Mouse (Mus musculus) thymus, adult 2 months (tissue): ENCODE results near the gene Fbxl14.

Experiments used
- CTCF ChIP-seq: fragments of 200-500 bp; IDR thresholded peaks from 2 replicates; pipeline ENCODE4 v1.5.1; 2012; ENCODE audit warnings: mild to moderate bottlenecking, control low read depth, low read length, moderate library complexity, borderline replicate concordance; ENCODE audit not compliant: control insufficient read depth, poor library complexity, insufficient read depth; ENCODE audit errors: extremely low read depth
- POLR2A ChIP-seq: fragments of 200-500 bp; IDR thresholded peaks from 2 replicates; pipeline ENCODE4 v1.6.1; 2012; ENCODE audit warnings: mild to moderate bottlenecking, low read length, control low read depth, moderate library complexity; ENCODE audit not compliant: control insufficient read depth, poor library complexity, insufficient read depth; ENCODE audit errors: extremely low read depth

DNA sequence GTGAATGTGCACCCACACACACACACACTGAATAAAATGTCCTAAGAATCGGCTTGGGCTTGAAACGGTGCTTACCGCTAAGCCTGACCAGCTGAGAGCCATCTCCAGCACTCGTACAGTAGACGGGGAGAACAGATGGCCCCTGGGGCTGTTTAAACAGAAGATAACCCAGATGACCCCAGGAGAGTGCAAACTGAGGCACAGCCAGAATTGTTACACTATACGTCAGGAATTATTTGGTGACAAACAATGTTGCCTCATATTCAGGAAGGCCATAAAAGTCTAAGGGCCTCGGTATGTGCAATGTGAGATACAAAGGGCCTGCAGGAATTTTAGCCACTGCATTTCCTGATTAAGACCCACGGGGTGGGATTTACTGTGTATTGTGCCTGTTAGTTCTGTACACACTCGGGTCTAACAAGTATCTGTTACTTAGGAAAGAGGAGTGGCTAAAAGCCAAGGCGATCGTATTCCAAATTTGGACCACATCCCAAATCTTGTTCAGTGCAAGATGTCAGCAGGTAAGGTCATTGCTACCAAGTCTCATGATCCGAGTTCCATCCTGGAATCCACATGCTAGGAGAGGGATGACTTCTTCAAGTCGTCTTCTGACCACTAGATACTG is 1.7 kb upstream of the Fbxl14 start:
- TF ChIP-seq CTCF (no peak), POLR2A (no peak)
